Comparison of ENCODE assay signal across 10 mouse cellular contexts in genomic region chr9:114650938-114651634, GRCm38 (mm10). TPM values are rescaled to one million over a fixed set of nuclear protein-coding genes. Genes with fewer than 3 reads are reported as not detected.
DNase-seq lines count a peak whose midpoint lies in the region; ATAC-seq and TF ChIP-seq lines count a peak whose summit lies in the region.
"Had no signal": no experiment of that assay in that cellular context is flagged by ENCODE, and none has a peak within 500 bp of the region (broad histone marks: within the 10 kb centered on the region; RNA-seq: fewer than 3 reads in every experiment).

No protein-coding gene starts in this region.

- no peak for TF ChIP-seq CTCF in E14TG2a.4 (conservative IDR thresholded peaks at IDR 0.05; ENCODE audit: low read length)

- WGBS in liver, embryonic 11.5 days = 52% methylated on average over 21 of the region's 21 CpGs

- no peak for ATAC-seq in liver, embryonic 11.5 days (replicated peaks; ENCODE audit: low FRiP score)

- no peak overlapping the region for H3K4me3 ChIP-seq in liver, embryonic 11.5 days (ENCODE audit: low read depth, low read length)
- H3K4me3 ChIP-seq in E14TG2a.4 (replicated peaks; ENCODE audit: low read length) = peak overlapping the region; percentile 58
- H3K4me3 ChIP-seq in megakaryocyte, embryonic 14.5 days (replicated peaks) = peak overlapping the region; percentile 23

- H3K27ac ChIP-seq in liver, embryonic 11.5 days (ENCODE audit: low read depth, low read length) = no peak overlapping the region

- no peaks in the 10 kb centered on the region for H3K4me1 ChIP-seq in liver, embryonic 11.5 days (replicated peaks; ENCODE audit: control insufficient read depth, insufficient read depth, low read length)
- H3K4me1 ChIP-seq in E14TG2a.4 (replicated peaks; ENCODE audit: low read depth, low read length) = peaks cover 37% of the 10 kb centered on the region
- H3K4me1 ChIP-seq in megakaryocyte, embryonic 14.5 days = peaks cover 20% of the 10 kb centered on the region

- no peaks in the 10 kb centered on the region for H3K36me3 ChIP-seq in liver, embryonic 11.5 days (ENCODE audit: control insufficient read depth, insufficient read depth, low read length)
- no peaks in the 10 kb centered on the region for H3K36me3 ChIP-seq in E14TG2a.4 (ENCODE audit: insufficient read depth, low read length)
- H3K36me3 ChIP-seq in megakaryocyte, embryonic 14.5 days (replicated peaks; ENCODE audit: low read length) = no peaks in the 10 kb centered on the region

- H3K9me3 ChIP-seq in liver, embryonic 11.5 days (ENCODE audit: control insufficient read depth, low read length) = no peaks in the 10 kb centered on the region
- peaks cover 19% of the 10 kb centered on the region for H3K9me3 ChIP-seq in E14TG2a.4 (ENCODE audit: low read length)
- peaks cover 16% of the 10 kb centered on the region for H3K9me3 ChIP-seq in megakaryocyte, embryonic 14.5 days

- peak overlapping the region; percentile 33 for H3K4me2 ChIP-seq in liver, embryonic 11.5 days

- H3K27me3 ChIP-seq in liver, embryonic 11.5 days (replicated peaks; ENCODE audit: control insufficient read depth, insufficient read depth, low read length) = no peaks in the 10 kb centered on the region
- 0 out of 2 replicates have a peak, but pooled peaks cover 7% of the 10 kb centered on the region for H3K27me3 ChIP-seq in E14TG2a.4 (ENCODE audit: insufficient read depth, low read length)
- H3K27me3 ChIP-seq in megakaryocyte, embryonic 14.5 days (replicated peaks) = peaks cover 12% of the 10 kb centered on the region

- no peak for DNase-seq in liver, embryonic 11.5 days (ENCODE audit: low spot score)
- DNase-seq in liver = no peak
- peak; percentile 83 for DNase-seq in ZHBTc4 (ENCODE audit: low read depth, low spot score)
- no peak for DNase-seq in Muller cell, postnatal 12 days (ENCODE audit: inconsistent ontology term)
- no peak for DNase-seq in layer of hippocampus, adult 11-12 months (ENCODE audit: low spot score)
- no peak for DNase-seq in right cerebral cortex, postnatal 36 days (ENCODE audit: low spot score in 2 of 2)
- DNase-seq: cerebellum, postnatal 36 days; lung, postnatal 4 days had no signal

- no peak overlapping the region for H3K9ac ChIP-seq in liver, embryonic 11.5 days (ENCODE audit: low read depth, low read length)

RNA-seq across cellular contexts. Expression of gene Cnot10, which starts 11.1 kb away (rescaled TPM):
- polyA plus RNA-seq in liver, embryonic 11.5 days (2014; fragmentation: Nextera tagmentation; extraction: Ambion mirVana) = 52.8 and 57.7 TPM in 2 replicates
- 7.8 and 9.6 TPM in 2 replicates for polyA plus RNA-seq in megakaryocyte, embryonic 14.5 days (2012; ENCODE audit: insufficient read depth, low replicate concordance)

RNA-seq across cellular contexts. Expression of gene Dync1li1, which starts 37.5 kb away (rescaled TPM):
- polyA plus RNA-seq in liver, embryonic 11.5 days (2014; fragmentation: Nextera tagmentation; extraction: Ambion mirVana) = 47.3 and 51.8 TPM in 2 replicates
- polyA plus RNA-seq in megakaryocyte, embryonic 14.5 days (2012; ENCODE audit: insufficient read depth, low replicate concordance) = 12.7 and 15.1 TPM in 2 replicates
